Mouse (Mus musculus) adipocyte (in vitro differentiated cells): ENCODE data around the gene Nubp1.

Experiments used
- DNase-seq: peaks from one replicate; pipeline ENCODE4 v3.0.0-alpha.2; 2016; ENCODE audit warnings: low spot score

Nubp1 gene

DNA sequence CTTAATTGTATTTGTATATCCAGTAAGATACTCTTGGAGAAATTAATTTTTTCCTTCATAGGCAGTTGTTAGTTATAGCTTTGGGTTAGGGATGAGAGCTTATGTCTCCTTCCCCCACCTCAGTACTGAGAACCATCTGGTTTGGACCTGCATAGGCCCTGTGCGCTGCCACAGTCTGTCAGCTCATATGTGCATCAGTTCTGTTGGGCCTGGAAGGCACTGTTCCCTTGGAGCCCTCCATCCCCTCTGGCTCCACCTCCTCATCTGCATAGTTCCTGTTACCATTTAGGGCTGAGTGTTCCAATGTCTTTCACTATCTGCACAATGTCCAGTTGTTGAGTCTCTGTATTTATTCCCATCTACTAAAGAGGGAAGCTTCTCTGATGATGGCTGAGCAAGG is 56.5 kb downstream of the Nubp1 start:
- DNase-seq, result no peak

DNA sequence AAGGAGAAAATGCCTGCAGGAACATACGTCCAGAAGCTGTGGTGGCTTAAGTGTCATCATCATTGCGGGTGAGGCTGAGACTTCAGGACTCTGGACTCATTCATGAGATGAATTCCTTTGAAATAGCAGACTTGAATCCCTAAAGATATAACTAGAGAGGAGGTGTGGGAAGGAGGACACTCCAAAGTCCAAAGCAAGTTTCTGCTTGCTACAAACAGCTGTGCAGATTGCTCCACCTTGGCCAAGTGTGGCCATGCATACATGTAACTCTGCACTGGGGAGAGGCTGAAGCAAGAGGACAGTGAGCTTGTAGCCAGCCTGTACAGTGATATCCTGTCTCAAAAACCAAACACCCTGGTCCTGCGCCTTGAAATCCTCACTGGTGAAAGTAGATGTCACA is 60.2 kb downstream of the Nubp1 start:
- no peak for DNase-seq
